Mouse (Mus musculus): ENCODE data around the gene Gm29564.
"Not testable (repeated sequence)": the region's sequence is repeated elsewhere in the genome, so short reads cannot be mapped to it uniquely, and the experiment has no call there.

The Gm29564 gene

GRCm38 (mm10) chrY:78212693-78213092 lies at the start of gene Gm29564:
Gene Gm29564 (plus strand): TSS chrY:78212993.
- DNase-seq (ENCODE audit: low read depth, low spot score): not testable (repeated sequence)
